Mouse (Mus musculus): ENCODE data around the gene Clec2l.
"Not testable (repeated sequence)": the region's sequence is repeated elsewhere in the genome, so short reads cannot be mapped to it uniquely, and the experiment has no call there.

Clec2l gene

GRCm38 (mm10) chr6:38670488-38670887, 7.6 kb downstream of the Clec2l start:
- not testable (repeated sequence) for DNase-seq (ENCODE audit: low spot score in 2 of 2)

GRCm38 (mm10) chr6:38671270-38671669, 8.4 kb downstream of the Clec2l start:
- DNase-seq (ENCODE audit: low spot score in 2 of 2), result no peak

- no peak for DNase-seq (ENCODE audit: low spot score in 2 of 2)
Measured at GRCm38 (mm10) chr6:38672011-38672410, 9.1 kb downstream of the Clec2l start.

- no peak for DNase-seq (ENCODE audit: low spot score in 2 of 2)
Measured at GRCm38 (mm10) chr6:38676217-38676616, 13.3 kb downstream of the Clec2l start.

- DNase-seq (ENCODE audit: low spot score in 2 of 2), result no peak
Measured at GRCm38 (mm10) chr6:38676723-38677122, 13.9 kb downstream of the Clec2l start.

GRCm38 (mm10) chr6:38677629-38678028, 14.8 kb downstream of the Clec2l start:
- DNase-seq (ENCODE audit: low spot score in 2 of 2), result no peak

- no peak for DNase-seq (ENCODE audit: low spot score in 2 of 2)
Measured at GRCm38 (mm10) chr6:38682532-38682931, 19.7 kb downstream of the Clec2l start.

GRCm38 (mm10) chr6:38687216-38687615, 24.3 kb downstream of the Clec2l start:
- no peak for DNase-seq (ENCODE audit: low spot score in 2 of 2)

- DNase-seq (ENCODE audit: low spot score in 2 of 2), result no peak
Measured at GRCm38 (mm10) chr6:38688841-38689240, 26.0 kb downstream of the Clec2l start.

GRCm38 (mm10) chr6:38690615-38691014, 27.7 kb downstream of the Clec2l start:
- DNase-seq (ENCODE audit: low spot score in 2 of 2), result no peak

GRCm38 (mm10) chr6:38691052-38691451, 28.2 kb downstream of the Clec2l start:
- DNase-seq (ENCODE audit: low spot score in 2 of 2), result no peak

- DNase-seq (ENCODE audit: low spot score in 2 of 2), result no peak
Measured at GRCm38 (mm10) chr6:38692556-38692955, 29.7 kb downstream of the Clec2l start.

GRCm38 (mm10) chr6:38695380-38696054, 32.6 kb downstream of the Clec2l start:
- DNase-seq (ENCODE audit: low spot score in 2 of 2), result peak; percentile 64 to 86

GRCm38 (mm10) chr6:38696570-38696969, 33.7 kb downstream of the Clec2l start:
- DNase-seq (ENCODE audit: low spot score in 2 of 2), result no peak

GRCm38 (mm10) chr6:38698233-38698889, 35.5 kb downstream of the Clec2l start:
- no peak for DNase-seq (ENCODE audit: low spot score in 2 of 2)

- DNase-seq (ENCODE audit: low spot score in 2 of 2), result no peak
Measured at GRCm38 (mm10) chr6:38701421-38701820, 38.6 kb downstream of the Clec2l start.

- no peak for DNase-seq (ENCODE audit: low spot score in 2 of 2)
Measured at GRCm38 (mm10) chr6:38702810-38703399, 40.0 kb downstream of the Clec2l start.

- no peak for DNase-seq (ENCODE audit: low spot score in 2 of 2)
Measured at GRCm38 (mm10) chr6:38703526-38703925, 40.7 kb downstream of the Clec2l start.

GRCm38 (mm10) chr6:38704264-38704984, 41.6 kb downstream of the Clec2l start:
- no peak for DNase-seq (ENCODE audit: low spot score in 2 of 2)

- DNase-seq (ENCODE audit: low spot score in 2 of 2), result no peak
Measured at GRCm38 (mm10) chr6:38710449-38710848, 47.6 kb downstream of the Clec2l start.

- DNase-seq (ENCODE audit: low spot score in 2 of 2), result no peak
Measured at GRCm38 (mm10) chr6:38713957-38714898, 51.4 kb downstream of the Clec2l start.
